Mouse (Mus musculus) olfactory bulb, adult 2 months (tissue): ENCODE data around the gene Tmie. TPM values are rescaled to one million over a fixed set of nuclear protein-coding genes. Genes with fewer than 3 reads are reported as not detected.

Experiments
- H3K27ac ChIP-seq: fragments of 200-500 bp; 2 replicates; pipeline ENCODE4 v1.5.1; 2012; ENCODE audit warnings: low read depth, low read length; ENCODE audit not compliant: insufficient read depth
- H3K4me1 ChIP-seq: fragments of 200-500 bp; 2 replicates; pipeline ENCODE4 v1.6.1; 2012; ENCODE audit warnings: low read length; ENCODE audit not compliant: control insufficient read depth, insufficient read depth
- H3K4me3 ChIP-seq: fragments of 200-500 bp; 2 replicates; pipeline ENCODE4 v1.5.1; 2012; ENCODE audit warnings: mild to moderate bottlenecking, low read depth, low read length, moderate library complexity; ENCODE audit not compliant: insufficient read depth
- CTCF ChIP-seq: fragments of 200-500 bp; IDR thresholded peaks from 2 replicates; pipeline ENCODE4 v1.5.1; 2012; ENCODE audit warnings: low read depth, mild to moderate bottlenecking, low read length, moderate library complexity; ENCODE audit not compliant: insufficient read depth
- POLR2A ChIP-seq: fragments of 200-500 bp; IDR thresholded peaks from 2 replicates; pipeline ENCODE4 v1.6.1; 2012; ENCODE audit warnings: mild to moderate bottlenecking, low read depth, low read length, moderate library complexity; ENCODE audit not compliant: insufficient read depth
- WGBS: fragments of 180-500 bp; shearing (Covaris S2); methylation state at CpG from one replicate; pipeline ENCODE4 v1.1.7; 2018; 5-methylcytosine and 5-hydroxymethylcytosine counted together
- polyA plus RNA-seq: library from polyadenylated mRNA; stranded (reverse); fragments of >200 nt; gene quantifications from 2 replicates; pipeline ENCODE4 v1.2.4, GENCODE M21; 2012; ENCODE audit warnings: low replicate concordance; ENCODE audit not compliant: missing spikeins, insufficient read depth, insufficient read length

Tmie gene
- not detected in 2 replicates for polyA plus RNA-seq

- 1% methylated on average over 57 of the region's 57 CpGs for WGBS
- H3K4me3 ChIP-seq = peak within 1 kb of the TSS; percentile 46
- no peak for TF ChIP-seq POLR2A
- no peak for TF ChIP-seq CTCF
- H3K27ac ChIP-seq = 0 out of 2 replicates have a peak within 1 kb of the TSS, but pooled peaks have one; percentile 21
- peaks cover 13% of the 10 kb centered on the region for H3K4me1 ChIP-seq
Observed at GRCm38 (mm10) chr9:110879998-110880561, at the start of gene Tmie. Tmie (minus strand) TSS chr9:110880113.

GRCm38 (mm10) chr9:110922759-110923158 is 42.8 kb upstream of the Tmie start:
- Histone ChIP-seq H3K4me3 (no peak overlapping the region), H3K4me1 (no peaks in the 10 kb centered on the region), H3K27ac (no peak overlapping the region)
- TF ChIP-seq POLR2A (no peak), CTCF (peak; percentile 64; the same call in 1 of the 2 replicates)
- 19% methylated on average over 7 of the region's 7 CpGs for WGBS

- H3K27ac ChIP-seq = no peak overlapping the region
- WGBS = 54% methylated on average over 15 of the region's 15 CpGs
- H3K4me1 ChIP-seq = no peaks in the 10 kb centered on the region
- no peak overlapping the region for H3K4me3 ChIP-seq
- TF ChIP-seq POLR2A (no peak), CTCF (no peak)
Observed at GRCm38 (mm10) chr9:110920665-110921419, 40.9 kb upstream of the Tmie start.

- Histone ChIP-seq H3K4me1 (no peaks in the 10 kb centered on the region), H3K4me3 (no peak within 1 kb of the TSS), H3K27ac (no peak within 1 kb of the TSS)
- TF ChIP-seq CTCF (no peak), POLR2A (no peak)
- WGBS = 95% methylated on average over 7 of the region's 7 CpGs
Observed at GRCm38 (mm10) chr9:110916786-110917185, 36.9 kb upstream of the Tmie start, which contains the start of gene Fam240a. Fam240a (minus strand) TSS chr9:110916861.

DNA sequence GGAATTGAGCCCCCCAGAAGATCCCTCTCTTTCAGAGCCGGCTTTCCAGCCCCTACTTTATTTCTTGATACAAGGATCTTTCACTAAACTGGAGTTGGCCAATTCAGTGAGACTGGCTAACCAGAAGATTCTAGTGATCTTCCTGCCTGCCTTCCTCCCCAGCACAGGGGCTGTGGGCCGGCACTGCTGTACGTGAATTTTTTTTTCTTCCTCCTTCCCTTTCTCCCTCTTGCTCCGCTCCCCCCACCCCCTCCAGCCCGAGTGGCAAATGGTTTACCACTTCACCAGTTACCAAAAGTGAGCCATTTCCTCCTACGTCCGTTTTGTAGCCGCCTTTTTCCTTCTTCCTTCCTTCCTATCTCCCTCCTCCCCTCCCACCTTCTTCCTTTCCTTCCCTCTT is 35.6 kb upstream of the Tmie start:
- no peak for TF ChIP-seq CTCF
- no peak for TF ChIP-seq POLR2A
- Histone ChIP-seq H3K4me3 (no peak overlapping the region), H3K27ac (no peak overlapping the region), H3K4me1 (no peaks in the 10 kb centered on the region)
- 71% methylated on average over 8 of the region's 8 CpGs for WGBS

GRCm38 (mm10) chr9:110914631-110915236 is 34.8 kb upstream of the Tmie start:
- H3K4me3 ChIP-seq = no peak overlapping the region
- H3K4me1 ChIP-seq = no peaks in the 10 kb centered on the region
- WGBS = 63% methylated on average over 21 of the region's 21 CpGs
- no peak overlapping the region for H3K27ac ChIP-seq
- no peak for TF ChIP-seq POLR2A
- TF ChIP-seq CTCF = no peak

DNA sequence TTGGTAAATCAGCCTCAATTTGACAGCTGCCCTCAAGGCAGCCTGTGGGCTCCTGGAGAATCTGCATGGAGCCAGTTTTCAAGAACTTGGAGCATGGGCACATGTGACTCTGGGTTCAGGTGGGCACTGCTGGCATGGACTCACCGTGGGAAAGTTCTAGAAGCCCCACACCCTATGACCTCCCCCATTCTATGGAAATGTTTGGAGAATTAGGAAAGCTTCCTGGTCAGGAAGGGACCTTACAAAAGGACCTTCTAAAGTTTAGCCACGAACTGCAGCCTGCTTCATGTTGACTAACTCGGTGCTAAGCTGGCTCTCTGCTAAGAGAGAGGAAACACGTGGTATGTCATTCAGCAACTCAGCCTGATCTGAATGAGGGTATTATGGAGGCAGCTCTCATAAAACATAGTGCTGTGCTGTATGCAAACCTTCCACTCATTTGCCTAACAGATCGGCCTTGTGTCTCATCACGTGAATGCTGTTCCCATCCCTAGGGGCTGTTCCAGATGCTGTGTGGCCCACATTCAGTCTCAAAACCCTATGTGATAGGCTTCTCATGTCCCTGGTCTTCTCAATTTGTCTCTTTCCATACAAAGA is 29.6 kb upstream of the Tmie start:
- no peak overlapping the region for H3K4me3 ChIP-seq
- whole genome bisulfite sequencing = 64% methylated on average over 6 of the region's 6 CpGs
- TF ChIP-seq POLR2A (no peak), CTCF (no peak)
- no peak overlapping the region for H3K27ac ChIP-seq
- no peaks in the 10 kb centered on the region for H3K4me1 ChIP-seq

DNA sequence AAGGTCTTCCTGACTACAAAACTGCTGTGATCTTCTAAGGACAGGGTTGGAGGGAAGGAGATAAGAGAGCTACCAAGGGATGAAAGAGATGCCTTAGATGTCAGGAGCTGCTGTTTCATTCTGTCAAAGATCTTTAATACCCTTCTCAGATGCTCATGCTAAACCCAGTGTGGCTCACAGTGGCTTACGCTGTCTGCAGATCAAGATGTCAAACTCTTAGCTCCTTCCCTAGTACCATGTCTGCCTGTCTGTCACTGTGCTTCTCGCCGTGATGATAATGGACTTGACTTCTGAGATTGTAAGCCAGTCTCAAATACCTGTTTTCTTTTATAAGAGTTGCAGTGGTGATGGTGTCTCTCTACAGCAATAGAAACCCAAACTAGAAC is 28.7 kb upstream of the Tmie start:
- Histone ChIP-seq H3K4me1 (no peaks in the 10 kb centered on the region), H3K27ac (no peak overlapping the region), H3K4me3 (no peak overlapping the region)
- TF ChIP-seq POLR2A (no peak), CTCF (no peak)
- WGBS = 95% methylated on average over 3 of the region's 3 CpGs

DNA sequence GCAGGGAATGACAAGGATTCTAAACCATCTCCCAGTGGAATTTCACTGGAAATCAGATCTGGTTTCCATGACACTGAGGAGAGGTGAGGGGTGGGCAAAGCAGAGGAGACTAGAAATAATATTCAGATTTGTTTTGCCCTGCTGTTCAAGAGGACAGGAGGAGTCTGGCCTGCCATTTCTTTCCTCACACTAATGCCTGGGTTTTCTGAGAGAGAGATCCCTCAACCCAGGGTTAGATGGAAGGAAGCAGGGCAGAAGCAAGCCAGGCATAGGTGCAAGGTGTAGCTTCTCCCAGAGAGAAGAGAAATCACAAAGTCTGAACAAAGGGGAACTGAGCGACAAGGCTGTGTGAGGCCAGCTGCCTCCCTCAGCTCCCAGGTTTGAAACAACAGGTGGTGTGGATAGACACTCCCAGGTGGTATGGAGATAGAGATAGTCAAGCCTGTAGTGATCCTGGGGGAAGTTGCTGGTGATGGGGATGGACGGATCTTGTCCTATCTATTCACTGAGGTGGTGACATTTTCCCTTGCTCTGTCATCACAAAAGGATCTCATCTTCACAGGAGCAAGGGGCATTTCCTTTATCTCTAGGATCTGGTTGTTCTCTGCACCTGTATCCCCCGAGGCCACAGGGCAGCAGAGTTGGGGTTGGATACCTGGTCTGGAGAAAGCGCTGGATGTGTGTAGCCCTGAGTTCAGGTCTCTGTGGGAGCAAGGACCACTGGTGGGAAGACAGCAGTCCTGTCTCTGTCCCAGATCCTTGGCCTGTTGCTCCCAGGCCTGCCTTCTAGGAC is 28.1 kb upstream of the Tmie start:
- WGBS = 86% methylated on average over 4 of the region's 4 CpGs
- Histone ChIP-seq H3K27ac (no peak overlapping the region), H3K4me1 (no peaks in the 10 kb centered on the region), H3K4me3 (no peak overlapping the region)
- TF ChIP-seq POLR2A (no peak), CTCF (no peak)
